19 mouse cellular contexts compared by ENCODE assay signal in genomic region chr14:54178856-54179255, GRCm38 (mm10).
"Had no signal": no experiment of that assay in that cellular context is flagged by ENCODE, and none has a peak within 500 bp of the region (broad histone marks: within the 10 kb centered on the region; RNA-seq: fewer than 3 reads in every experiment).

No protein-coding gene starts in this region.

- ATAC-seq: liver, postnatal 0 days had no signal

- H3K4me3 ChIP-seq: liver, embryonic 13.5 days; liver, embryonic 15.5 days; lung, embryonic 15.5 days; megakaryocyte, embryonic 14.5 days; midbrain, embryonic 12.5 days; neural tube, embryonic 13.5 days; neural tube, embryonic 15.5 days; stomach, embryonic 15.5 days had no signal

- H3K9ac ChIP-seq: liver, embryonic 13.5 days; liver, embryonic 15.5 days; liver, postnatal 0 days; lung, embryonic 15.5 days; midbrain, embryonic 12.5 days; neural tube, embryonic 13.5 days; neural tube, embryonic 15.5 days; stomach, embryonic 15.5 days had no signal

- H3K27me3 ChIP-seq: lung, embryonic 15.5 days; midbrain, embryonic 12.5 days; neural tube, embryonic 13.5 days; neural tube, embryonic 15.5 days; stomach, embryonic 15.5 days had no signal

- DNase-seq: liver, embryonic 13.5 days; liver, postnatal 0 days; lung, adult 2 months; lung, postnatal 14 days; lung, postnatal 36 days; retina, postnatal 1 day; right cerebral cortex, adult 18-20 months; right cerebral cortex, postnatal 25 days; thymus, postnatal 25 days had no signal

- H3K4me2 ChIP-seq: liver, embryonic 11.5 days; liver, embryonic 13.5 days; liver, embryonic 15.5 days; lung, embryonic 15.5 days; midbrain, embryonic 12.5 days; neural tube, embryonic 13.5 days; neural tube, embryonic 15.5 days; stomach, embryonic 15.5 days had no signal

- H3K27ac ChIP-seq: liver, embryonic 13.5 days; liver, embryonic 15.5 days; lung, embryonic 15.5 days; macrophage; midbrain, embryonic 12.5 days; neural tube, embryonic 13.5 days; neural tube, embryonic 15.5 days; stomach, embryonic 15.5 days; stomach, postnatal 0 days had no signal

- H3K9me3 ChIP-seq: liver, embryonic 13.5 days; liver, embryonic 15.5 days; lung, embryonic 15.5 days; megakaryocyte, embryonic 14.5 days; midbrain, embryonic 12.5 days; neural tube, embryonic 13.5 days; neural tube, embryonic 15.5 days; stomach, embryonic 15.5 days had no signal

- H3K36me3 ChIP-seq: liver, embryonic 13.5 days; liver, embryonic 15.5 days; lung, embryonic 15.5 days; midbrain, embryonic 12.5 days; neural tube, embryonic 13.5 days; neural tube, embryonic 15.5 days; stomach, embryonic 15.5 days had no signal
